In genomic region chr17:28274739-28275138, GRCm38 (mm10) we compare ENCODE assay signal across 10 mouse cellular contexts. TPM values are rescaled to one million over a fixed set of nuclear protein-coding genes. Genes with fewer than 3 reads are reported as not detected.
A peak's percentile ranks its signal among the peaks of the same experiment; 100 is the strongest.
DNase-seq lines count a peak whose midpoint lies in the region; TF ChIP-seq lines count a peak whose summit lies in the region.
"Had no signal": no experiment of that assay in that cellular context is flagged by ENCODE, and none has a peak within 500 bp of the region (broad histone marks: within the 10 kb centered on the region; RNA-seq: fewer than 3 reads in every experiment).

No protein-coding gene starts in this region.

- H3K27me3 ChIP-seq in kidney, adult 2 months (replicated peaks; ENCODE audit: control insufficient read depth, insufficient read depth, low read length): no peaks in the 10 kb centered on the region

- TF ChIP-seq CTCF in kidney, adult 2 months (conservative IDR thresholded peaks at IDR 0.05; ENCODE audit: insufficient read depth, insufficient read length, low read depth, low read length): peak; percentile 80

- H3K36me3 ChIP-seq in kidney, adult 2 months (ENCODE audit: control insufficient read depth, insufficient read depth, low read length): no peaks in the 10 kb centered on the region
- H3K36me3 ChIP-seq: hindbrain, embryonic 10.5 days had no signal

- no peak for TF ChIP-seq POLR2A in kidney, adult 2 months (IDR thresholded peaks at IDR 0.05; ENCODE audit: low read depth, low read length)

- no peak overlapping the region for H3K27ac ChIP-seq in kidney, adult 2 months (ENCODE audit: insufficient read depth, low read depth, low read length)
- H3K27ac ChIP-seq: hindbrain, embryonic 10.5 days had no signal

- WGBS in kidney, adult 2 months: 79% methylated on average over 3 of the region's 3 CpGs

- peaks cover 7% of the 10 kb centered on the region for H3K4me1 ChIP-seq in kidney, adult 2 months (ENCODE audit: control insufficient read depth, insufficient read depth, low read length)

- no peak overlapping the region for H3K4me3 ChIP-seq in kidney, adult 2 months (ENCODE audit: insufficient read depth, low read depth, low read length)
- H3K4me3 ChIP-seq: erythroblast, embryonic 14.5 days; hindbrain, embryonic 10.5 days had no signal

- peak; percentile 56 for DNase-seq in kidney, adult 2 months
- DNase-seq in kidney, postnatal 14 days: no peak
- peak; percentile 34 for DNase-seq in 3T3-L1 (ENCODE audit: low read depth, low spot score)
- peak; percentile 26 to 28 for DNase-seq in B cell, adult 2 months
- peak; percentile 56 for DNase-seq in induced T-regulatory cell, adult 2 months (ENCODE audit: low read depth)
- no peak for DNase-seq in gastrocnemius, postnatal 25 days
- DNase-seq in retina, embryonic 14.5 days (ENCODE audit: low spot score): no peak
- DNase-seq: right cerebral cortex, postnatal 25 days had no signal

RNA-seq across cellular contexts. Expression of gene Fance, which starts 38.6 kb away (rescaled TPM):
- 11.4 and 12.1 TPM in 2 replicates for polyA plus RNA-seq in kidney, adult 2 months (2012; rRNA removed)
- total RNA-seq in gastrocnemius, postnatal 25 days (2021): 10 to 100 TPM in 1 of 2 experiments, 1 to 10 TPM in 1; 9.2 to 11.6 TPM

RNA-seq across cellular contexts. Expression of gene Ppard, which starts 42.2 kb away (rescaled TPM):
- polyA plus RNA-seq in kidney, adult 2 months (2012; rRNA removed): 27.5 and 28.0 TPM in 2 replicates
- total RNA-seq in gastrocnemius, postnatal 25 days (2021): 10 to 100 TPM; 29.1 to 30.2 TPM

RNA-seq across cellular contexts. Expression of gene Rpl10a, which starts 53.5 kb away (rescaled TPM):
- 2,603 and 2,904 TPM in 2 replicates for polyA plus RNA-seq in kidney, adult 2 months (2012; rRNA removed)
- 100 to 1,000 TPM; 364 to 390 TPM for total RNA-seq in gastrocnemius, postnatal 25 days (2021)

Comparison
In these comparisons a context has a peak if more than half of its experiments do, and no peak if none do; other contexts are left out.
1. DNase-seq: peak in kidney, adult 2 months (single experiment), 3T3-L1 (single experiment), B cell, adult 2 months (2 of 2) and induced T-regulatory cell, adult 2 months (single experiment); none in kidney, postnatal 14 days (single experiment), gastrocnemius, postnatal 25 days (single experiment) and retina, embryonic 14.5 days (single experiment).